Mouse (Mus musculus) stomach, postnatal 0 days (tissue): ENCODE measurements at regions not wholly inside any gene's neighbourhood (a gene's known extent, or its start where the extent isn't known, plus 50 kb on each side); places are given as distances from the start of the nearest gene placed in this dataset.
A peak's percentile ranks its signal among the peaks of the same experiment; 100 is the strongest.

Experiments
- ATAC-seq: fragments of 200-750 bp; cut with Nextera tagmentation; 2 replicates; pipeline ENCODE4 v1.8.0; 2017; ENCODE audit not compliant: low FRiP score, low TSS enrichment
- DNase-seq: peaks from one replicate; pipeline ENCODE4 v3.0.0-alpha.2; 2016; ENCODE audit warnings: low spot score
- H3K27ac ChIP-seq: fragments of 300-500 bp; sonication (generic); replicated peaks from 2 replicates; pipeline ENCODE4 v1.5.1; 2014; ENCODE audit warnings: mild to moderate bottlenecking, control low read depth
- H3K27me3 ChIP-seq: fragments of 300-500 bp; sonication (generic); 2 replicates; pipeline ENCODE4 v1.6.1; 2014; ENCODE audit warnings: low read length; ENCODE audit not compliant: control insufficient read depth, insufficient read depth
- H3K36me3 ChIP-seq: fragments of 300-500 bp; sonication (generic); 2 replicates; pipeline ENCODE4 v1.6.1; 2014; ENCODE audit warnings: low read length, mixed read lengths; ENCODE audit not compliant: control insufficient read depth, insufficient read depth
- H3K4me1 ChIP-seq: fragments of 300-500 bp; sonication (generic); replicated peaks from 2 replicates; pipeline ENCODE4 v1.6.1; 2014; ENCODE audit warnings: antibody characterized with exemption; ENCODE audit not compliant: control insufficient read depth, insufficient read depth
- H3K4me2 ChIP-seq: fragments of 300-500 bp; sonication (generic); replicated peaks from 2 replicates; pipeline ENCODE4 v1.6.1; 2014; ENCODE audit warnings: low read depth, mild to moderate bottlenecking, control low read depth, moderate library complexity
- H3K4me3 ChIP-seq: fragments of 300-500 bp; sonication (generic); 2 replicates; pipeline ENCODE4 v1.5.1; 2014; ENCODE audit warnings: low read depth, low read length, control low read depth
- H3K9ac ChIP-seq: fragments of 300-500 bp; sonication (generic); 2 replicates; pipeline ENCODE4 v1.6.1; 2014; ENCODE audit warnings: mild to moderate bottlenecking, low read length, control low read depth, mixed read lengths
- H3K9me3 ChIP-seq: fragments of 300-500 bp; sonication (generic); 2 replicates; pipeline ENCODE4 v1.6.1; 2016; ENCODE audit warnings: low read length; ENCODE audit not compliant: control insufficient read depth
- CTCF ChIP-seq: IDR thresholded peaks from 2 replicates; pipeline ENCODE4 v1.5.1; 2016; ENCODE audit warnings: antibody characterized with exemption, low read depth, mild to moderate bottlenecking, moderate library complexity
- EP300 ChIP-seq: optimal IDR thresholded peaks from 2 replicates; pipeline ENCODE3; 2016; ENCODE audit warnings: antibody characterized with exemption
- WGBS: fragments of 180-500 bp; shearing (Covaris S2); extraction: QIAGEN DNeasy Blood & Tissue Kit; methylation state at CpG from one replicate; pipeline ENCODE4 v1.1.7; 2014; 5-methylcytosine and 5-hydroxymethylcytosine counted together

DNA sequence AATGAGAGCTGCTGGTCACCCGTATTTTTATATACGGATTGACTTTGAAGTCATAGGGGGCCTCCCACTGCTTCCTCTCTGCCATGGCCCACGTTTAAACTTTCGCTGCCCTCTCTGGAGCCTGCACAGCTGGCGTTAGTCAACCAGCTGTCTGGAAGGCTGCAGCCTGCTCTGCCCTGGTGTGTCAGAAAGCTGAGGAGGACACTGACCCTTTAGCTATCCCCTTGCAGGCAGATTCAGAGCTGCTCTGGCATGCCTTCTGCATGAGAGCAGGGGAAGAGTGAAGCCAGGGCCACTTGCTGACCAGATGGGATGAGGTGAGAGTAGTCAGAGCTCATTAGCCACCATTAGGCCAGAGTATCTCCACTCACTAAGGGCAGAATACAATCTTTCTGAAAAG, 76.4 kb upstream of the Spdl1 start:
- 38% methylated on average over 5 of the region's 5 CpGs for WGBS
- no peak overlapping the region for H3K4me2 ChIP-seq
- no peaks in the 10 kb centered on the region for H3K4me1 ChIP-seq
- no peak overlapping the region for H3K4me3 ChIP-seq
- H3K27ac ChIP-seq, result no peak overlapping the region
- TF ChIP-seq EP300 (no peak), CTCF (no peak)
- no peak for DNase-seq
- no peak overlapping the region for H3K9ac ChIP-seq
- H3K9me3 ChIP-seq, result no peaks in the 10 kb centered on the region
- ATAC-seq, result no peak
- H3K36me3 ChIP-seq, result no peaks in the 10 kb centered on the region
- no peaks in the 10 kb centered on the region for H3K27me3 ChIP-seq

DNA sequence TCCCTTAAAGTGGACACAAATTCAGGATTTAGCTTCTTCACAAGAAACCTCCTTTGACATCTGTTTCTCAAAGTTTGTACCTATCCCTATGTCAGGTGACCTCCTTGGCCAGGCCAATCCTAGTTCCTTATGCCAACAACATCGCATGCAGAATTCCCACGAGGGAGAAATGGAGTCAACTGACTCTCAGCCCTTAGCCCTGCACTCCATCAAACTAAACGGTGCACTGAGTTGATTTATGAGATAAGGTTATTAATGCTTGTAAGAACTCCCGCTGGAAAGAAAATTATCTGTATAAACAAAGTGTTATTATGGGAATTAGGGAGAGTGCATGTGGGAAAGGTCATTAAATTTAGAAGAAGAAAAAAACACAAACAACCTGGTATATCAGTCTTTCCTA, 70.8 kb upstream of the Spdl1 start:
- TF ChIP-seq EP300, result no peak
- no peak for TF ChIP-seq CTCF
- 27% methylated on average over 4 of the region's 4 CpGs for WGBS
- Histone ChIP-seq H3K4me3 (no peak overlapping the region), H3K36me3 (no peaks in the 10 kb centered on the region), H3K4me2 (no peak overlapping the region), H3K27ac (no peak overlapping the region), H3K27me3 (no peaks in the 10 kb centered on the region), H3K4me1 (no peaks in the 10 kb centered on the region), H3K9ac (no peak overlapping the region), H3K9me3 (no peaks in the 10 kb centered on the region)
- ATAC-seq (no peak), DNase-seq (no peak)

DNA sequence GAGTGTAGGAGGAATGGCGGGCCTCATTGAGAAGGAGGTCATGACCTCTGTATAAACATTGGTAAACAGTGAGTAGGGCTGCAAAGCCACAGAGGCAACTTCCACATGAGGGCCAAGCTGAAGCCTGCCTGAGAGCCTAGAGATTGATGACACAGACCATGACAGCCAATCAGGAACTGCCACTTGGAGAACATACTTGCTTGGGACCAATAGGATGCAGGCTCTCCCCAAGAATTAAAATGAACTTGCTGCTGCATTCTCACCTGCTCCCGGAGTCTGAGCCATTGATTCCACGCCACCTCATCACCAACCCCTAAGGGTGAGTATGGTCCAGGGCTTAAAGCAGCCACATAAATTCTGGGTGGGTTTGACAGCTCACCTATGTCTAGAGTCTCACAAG, 66.0 kb upstream of the Spdl1 start:
- no peaks in the 10 kb centered on the region for H3K4me1 ChIP-seq
- WGBS, result 50% methylated on average over 3 of the region's 3 CpGs
- H3K9me3 ChIP-seq, result no peaks in the 10 kb centered on the region
- DNase-seq, result peak; percentile 20
- TF ChIP-seq EP300, result no peak
- TF ChIP-seq CTCF, result no peak
- ATAC-seq, result 0 out of 2 replicates have a peak, but pooled peaks have one; percentile 56
- H3K4me2 ChIP-seq, result no peak overlapping the region
- H3K27me3 ChIP-seq, result no peaks in the 10 kb centered on the region
- H3K27ac ChIP-seq, result no peak overlapping the region
- H3K4me3 ChIP-seq, result no peak overlapping the region
- no peaks in the 10 kb centered on the region for H3K36me3 ChIP-seq
- H3K9ac ChIP-seq, result no peak overlapping the region

DNA sequence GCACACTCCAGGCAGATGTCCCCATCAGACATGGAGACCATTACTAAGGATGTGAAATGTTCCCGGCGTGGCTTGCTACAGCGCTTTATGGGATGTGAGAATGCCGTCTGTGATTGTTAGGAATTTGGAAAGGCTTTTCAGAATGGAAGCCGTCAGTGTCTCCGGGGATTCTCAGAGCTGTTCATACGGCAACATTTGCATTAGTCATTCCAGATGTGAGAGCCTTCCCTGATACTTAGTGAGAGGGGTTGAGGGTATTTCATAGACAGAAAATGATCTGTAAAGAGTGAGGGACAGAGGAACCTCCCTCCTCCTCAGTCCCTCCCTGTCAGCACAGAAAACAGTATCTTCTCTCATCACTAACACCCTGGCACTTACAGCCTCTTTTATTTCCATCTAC, 62.2 kb upstream of the Spdl1 start:
- no peaks in the 10 kb centered on the region for H3K27me3 ChIP-seq
- no peak overlapping the region for H3K4me2 ChIP-seq
- no peak overlapping the region for H3K27ac ChIP-seq
- H3K9me3 ChIP-seq, result no peaks in the 10 kb centered on the region
- H3K4me1 ChIP-seq, result no peaks in the 10 kb centered on the region
- no peak for ATAC-seq
- DNase-seq, result no peak
- H3K4me3 ChIP-seq, result no peak overlapping the region
- no peaks in the 10 kb centered on the region for H3K36me3 ChIP-seq
- TF ChIP-seq EP300 (no peak), CTCF (no peak)
- 68% methylated on average over 7 of the region's 7 CpGs for WGBS
- H3K9ac ChIP-seq, result no peak overlapping the region

DNA sequence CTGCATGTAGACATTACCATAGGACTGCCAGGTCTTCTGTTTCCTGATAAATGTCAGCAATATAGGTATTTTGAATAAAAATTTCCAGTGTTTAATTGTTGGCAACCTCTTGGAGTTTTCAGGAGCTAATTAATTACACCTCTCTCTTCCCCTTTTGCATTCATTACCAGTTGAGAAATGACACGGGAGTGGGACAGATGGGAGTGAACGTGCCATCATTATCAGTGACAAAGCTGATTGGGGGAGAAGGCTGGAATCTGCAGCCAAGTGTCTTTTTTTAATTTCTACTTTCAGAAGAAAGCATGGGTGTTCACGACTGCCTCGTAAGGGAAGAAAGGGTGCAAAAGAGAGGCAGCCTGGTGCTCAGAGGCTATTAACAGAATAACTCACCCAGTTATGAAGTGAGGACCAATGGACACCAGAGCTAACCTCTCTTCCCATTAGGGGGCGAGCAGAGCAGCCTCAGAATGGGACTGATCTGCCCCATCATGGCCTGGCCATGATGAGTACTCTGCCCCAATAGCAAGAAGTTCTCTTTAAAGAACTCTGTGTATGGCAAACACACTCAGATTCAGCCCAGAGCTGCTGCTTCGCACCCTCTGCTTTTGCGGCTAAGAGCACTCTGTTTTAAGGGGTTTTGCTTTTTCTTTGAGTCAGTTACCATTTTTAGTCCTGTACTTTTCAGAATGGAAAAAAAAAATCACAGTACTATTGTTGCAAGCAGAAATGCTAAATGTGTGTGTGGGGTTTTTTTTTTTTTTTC, 55.1 kb upstream of the Spdl1 start:
- no peak for ATAC-seq
- no peaks in the 10 kb centered on the region for H3K4me1 ChIP-seq
- no peak for TF ChIP-seq EP300
- TF ChIP-seq CTCF, result 0 out of 2 replicates have a peak, but pooled peaks have one; percentile 8

DNA sequence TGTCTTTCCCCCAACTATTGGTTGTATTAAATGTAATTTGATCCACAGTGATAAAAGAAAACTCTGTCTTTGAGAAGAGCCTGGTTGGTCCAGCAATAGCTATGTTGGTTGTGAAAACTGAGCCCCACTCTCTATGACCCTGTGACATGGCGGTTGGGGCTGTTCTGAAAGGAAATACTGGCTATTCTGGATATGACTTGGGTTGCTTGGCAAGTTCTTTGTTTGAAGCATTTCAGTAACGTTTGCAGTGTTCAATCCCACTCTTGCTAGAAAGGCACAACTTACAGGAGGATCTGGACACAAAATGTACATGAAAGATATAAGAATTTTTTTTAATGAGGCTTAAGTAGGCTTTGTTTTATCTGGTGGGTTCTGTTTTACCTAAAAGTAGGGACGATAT, 54.1 kb upstream of the Spdl1 start:
- WGBS, result 84% methylated on average over 3 of the region's 3 CpGs
- H3K4me3 ChIP-seq, result no peak overlapping the region
- DNase-seq (no peak), ATAC-seq (no peak)
- H3K27me3 ChIP-seq, result no peaks in the 10 kb centered on the region
- no peak overlapping the region for H3K9ac ChIP-seq
- no peak overlapping the region for H3K27ac ChIP-seq
- no peaks in the 10 kb centered on the region for H3K9me3 ChIP-seq
- H3K36me3 ChIP-seq, result no peaks in the 10 kb centered on the region
- H3K4me1 ChIP-seq, result no peaks in the 10 kb centered on the region
- TF ChIP-seq EP300 (no peak), CTCF (no peak)
- no peak overlapping the region for H3K4me2 ChIP-seq

More for the DNA sequence above, 55.1 kb upstream of the Spdl1 start:
- Histone ChIP-seq H3K27me3 (no peaks in the 10 kb centered on the region), H3K9ac (no peak overlapping the region), H3K9me3 (no peaks in the 10 kb centered on the region), H3K4me2 (no peak overlapping the region), H3K27ac (no peak overlapping the region), H3K4me3 (no peak overlapping the region), H3K36me3 (no peaks in the 10 kb centered on the region)
- 82% methylated on average over 7 of the region's 7 CpGs for WGBS
- no peak for DNase-seq
